Mouse (Mus musculus): ENCODE results near the gene Srpr. TPM values are rescaled to one million over a fixed set of nuclear protein-coding genes. Genes with fewer than 3 reads are reported as not detected.

The Srpr gene
- total and polyA plus RNA-seq, 3 experiments: 42.9 to 113 (median 63.5) TPM

DNA sequence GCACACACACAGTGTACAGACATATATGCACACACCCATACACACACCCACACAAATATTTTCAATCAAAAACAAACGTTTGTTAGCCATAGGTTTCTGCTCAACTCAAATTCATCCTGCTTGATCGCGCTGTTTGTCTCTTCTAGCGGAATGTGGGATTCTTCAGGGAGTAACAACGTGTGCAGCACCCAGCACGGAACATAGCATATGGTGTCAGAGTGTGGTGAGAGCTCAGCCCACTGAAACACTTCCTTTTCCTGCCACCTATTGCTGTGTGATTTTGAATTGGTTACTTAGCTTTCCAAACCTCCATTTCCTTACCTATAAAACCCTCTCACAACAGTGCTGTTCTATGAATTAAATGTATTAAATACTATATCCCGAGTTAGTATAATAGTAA is 29.9 kb upstream of the Srpr start:
- TF ChIP-seq MYC (IDR thresholded peaks at IDR 0.05; ENCODE audit: low read depth, low read length): no peak
- no peak for TF ChIP-seq NELFE (IDR thresholded peaks at IDR 0.05; ENCODE audit: low read depth, low read length)
- TF ChIP-seq CHD1 (IDR thresholded peaks at IDR 0.05; ENCODE audit: low read depth, low read length): no peak
- TF ChIP-seq ETS1 (IDR thresholded peaks at IDR 0.05; ENCODE audit: low read depth, low read length): no peak
- no peak for TF ChIP-seq USF2 (IDR thresholded peaks at IDR 0.05; ENCODE audit: borderline replicate concordance in 1 of 2, insufficient read depth in 1 of 2, low read depth in 1 of 2, low read length in 2 of 2)
- TF ChIP-seq ZMIZ1 (IDR thresholded peaks at IDR 0.05; ENCODE audit: low read depth, low read length): no peak
- TF ChIP-seq MYB (IDR thresholded peaks at IDR 0.05; ENCODE audit: low read depth, low read length): no peak
- no peak for TF ChIP-seq CTCF (IDR thresholded peaks at IDR 0.05 in 2 of 3, conservative IDR thresholded peaks at IDR 0.05 in 1 of 3; ENCODE audit: control insufficient read depth in 1 of 3, insufficient read depth in 1 of 3, low read depth in 2 of 3, low read length in 3 of 3, poor library complexity in 1 of 3, severe bottlenecking in 1 of 3)
- no peak for TF ChIP-seq ZC3H11A (IDR thresholded peaks at IDR 0.05; ENCODE audit: low read depth, low read length)
- no peak for TF ChIP-seq USF1 (IDR thresholded peaks at IDR 0.05; ENCODE audit: low read depth, low read length)
- no peak for TF ChIP-seq SIN3A (IDR thresholded peaks at IDR 0.05; ENCODE audit: low read length)
- TF ChIP-seq POLR2A (IDR thresholded peaks at IDR 0.05; ENCODE audit: control insufficient read depth in 1 of 2, insufficient read depth in 1 of 2, low read depth in 1 of 2, low read length in 2 of 2, poor library complexity in 1 of 2): no peak
- TF ChIP-seq UBTF (IDR thresholded peaks at IDR 0.05; ENCODE audit: borderline replicate concordance, insufficient read depth, low read depth, low read length): no peak
- no peak for TF ChIP-seq CHD2 (IDR thresholded peaks at IDR 0.05; ENCODE audit: low read length)
- no peak for TF ChIP-seq RCOR1 (IDR thresholded peaks at IDR 0.05; ENCODE audit: low read depth, low read length)
- no peak for TF ChIP-seq MAZ (IDR thresholded peaks at IDR 0.05; ENCODE audit: low read depth, low read length)
- no peak for TF ChIP-seq MXI1 (IDR thresholded peaks at IDR 0.05; ENCODE audit: low read depth, low read length)
- H3K36me3 ChIP-seq (ENCODE audit: control insufficient read depth in 1 of 2, insufficient read depth in 2 of 2, low read length in 2 of 2): peaks cover 5 to 8% of the 10 kb centered on the region in 2 experiments
- no peak for DNase-seq (ENCODE audit: low read depth, low spot score)
- no peaks in the 10 kb centered on the region for H3K27me3 ChIP-seq (ENCODE audit: control insufficient read depth in 1 of 2, insufficient read depth in 2 of 2, low read length in 2 of 2)
- H3K4me3 ChIP-seq (ENCODE audit: control insufficient read depth in 1 of 2, insufficient read depth in 1 of 2, low read depth in 2 of 2, low read length in 2 of 2): no peak overlapping the region
- H3K9me3 ChIP-seq (replicated peaks; ENCODE audit: insufficient read depth, low read length): no peaks in the 10 kb centered on the region
- H3K4me1 ChIP-seq (ENCODE audit: control insufficient read depth in 1 of 2, insufficient read depth in 2 of 2, low read length in 2 of 2): peaks cover 0 to 4% of the 10 kb centered on the region in 2 experiments; a peak in 1 of 4 replicates
- H3K79me2 ChIP-seq (ENCODE audit: control insufficient read depth, insufficient read depth, low read length, poor library complexity): peaks cover 9% of the 10 kb centered on the region
- H3K9ac ChIP-seq (ENCODE audit: control insufficient read depth, low read depth, low read length, poor library complexity, severe bottlenecking): no peak overlapping the region
- H3K27ac ChIP-seq (ENCODE audit: control insufficient read depth, low read depth, low read length): no peak overlapping the region

GRCm38 (mm10) chr9:35173331-35173730 is 26.6 kb upstream of the Srpr start:
- TF ChIP-seq GABPA (IDR thresholded peaks at IDR 0.05; ENCODE audit: low read depth, low read length) (no peak), SIN3A (IDR thresholded peaks at IDR 0.05; ENCODE audit: low read length) (no peak)
- no peak for DNase-seq (ENCODE audit: low read depth, low spot score)
- H3K4me1 ChIP-seq (ENCODE audit: control insufficient read depth in 1 of 2, insufficient read depth in 2 of 2, low read length in 2 of 2): peaks cover 0 to 4% of the 10 kb centered on the region in 2 experiments; a peak in 1 of 4 replicates
- no peaks in the 10 kb centered on the region for H3K27me3 ChIP-seq (ENCODE audit: control insufficient read depth in 1 of 2, insufficient read depth in 2 of 2, low read length in 2 of 2)
- peaks cover 0 to 9% of the 10 kb centered on the region in 2 experiments; a peak in 3 of 4 replicates for H3K36me3 ChIP-seq (ENCODE audit: control insufficient read depth in 1 of 2, insufficient read depth in 2 of 2, low read length in 2 of 2)
- H3K9me3 ChIP-seq (replicated peaks; ENCODE audit: insufficient read depth, low read length): no peaks in the 10 kb centered on the region
- no peak overlapping the region for H3K27ac ChIP-seq (ENCODE audit: control insufficient read depth, low read depth, low read length)
- H3K9ac ChIP-seq (ENCODE audit: control insufficient read depth, low read depth, low read length, poor library complexity, severe bottlenecking): no peak overlapping the region
- no peak overlapping the region for H3K4me3 ChIP-seq (ENCODE audit: control insufficient read depth in 1 of 2, insufficient read depth in 1 of 2, low read depth in 2 of 2, low read length in 2 of 2)
- H3K79me2 ChIP-seq (ENCODE audit: control insufficient read depth, insufficient read depth, low read length, poor library complexity): peaks cover 12% of the 10 kb centered on the region

Measured in MEL (cell line).